Mouse (Mus musculus) brain, embryonic 18.5 days (tissue): Measurements from ENCODE around the gene Gtpbp8.

Source experiments
- DNase-seq: peaks from one replicate; pipeline ENCODE4 v3.0.0-alpha.2; 2012; ENCODE audit warnings: low read depth, low spot score

The Gtpbp8 gene

DNA sequence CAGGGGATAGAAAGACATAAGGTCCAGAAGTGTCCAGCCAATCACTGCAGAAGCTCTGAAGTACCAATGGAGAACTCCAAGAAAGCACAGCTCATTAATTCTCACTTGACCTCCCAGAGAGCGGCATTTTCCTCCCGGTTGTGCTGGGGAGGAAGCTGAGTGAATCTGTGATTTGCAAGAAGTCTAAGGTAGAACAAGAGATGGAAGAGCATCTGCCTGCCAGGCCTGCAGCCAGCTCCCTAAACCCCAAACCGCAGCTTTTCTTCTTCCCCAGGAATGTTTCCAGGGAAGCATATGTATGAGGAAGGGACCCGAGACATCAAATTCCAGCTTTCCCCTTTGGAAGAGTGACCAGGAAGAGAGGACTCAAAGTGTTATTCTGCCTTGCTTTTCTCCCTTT, 57.7 kb downstream of the Gtpbp8 start:
- DNase-seq = no peak

- no peak for DNase-seq
Observed at GRCm38 (mm10) chr16:44687719-44688420, 58.3 kb downstream of the Gtpbp8 start.

DNA sequence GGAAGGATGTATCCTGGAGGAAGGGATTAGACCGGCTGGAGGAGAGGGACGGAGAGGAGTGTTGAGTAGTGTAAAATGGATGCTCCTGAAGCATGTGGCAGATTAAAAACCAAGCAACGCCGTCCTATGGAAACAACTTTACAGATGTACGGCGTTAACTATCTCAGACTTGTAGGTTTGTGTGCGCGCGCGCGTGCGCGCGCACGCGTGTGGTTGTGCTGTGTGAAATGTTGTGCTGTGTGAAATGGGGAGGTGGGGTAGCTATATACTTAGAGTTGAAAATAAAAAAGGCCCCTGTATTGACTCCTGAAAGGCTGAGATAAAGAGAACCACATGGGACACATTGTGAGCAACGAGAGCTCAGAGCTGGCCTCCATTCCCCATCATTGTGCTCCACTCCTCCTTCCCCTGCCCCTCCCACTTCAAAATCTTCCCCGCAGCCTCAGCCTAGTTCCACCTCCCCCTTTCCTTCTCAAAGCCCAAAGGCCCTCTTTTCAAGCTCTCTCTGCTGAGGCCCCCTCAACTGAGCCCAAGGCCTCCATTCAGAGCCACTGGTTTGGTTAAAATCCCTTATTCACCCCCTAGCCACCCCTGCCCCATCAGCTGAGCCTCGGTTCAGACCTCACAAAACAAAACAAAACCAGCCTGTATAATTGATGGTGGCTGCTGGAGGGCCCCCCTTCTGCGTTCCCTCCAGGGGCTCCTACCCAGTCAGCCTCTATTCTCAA, 59.0 kb downstream of the Gtpbp8 start:
- DNase-seq = no peak
